Mouse (Mus musculus) megakaryocyte-erythroid progenitor cell, adult 5-6 weeks (primary cell): ENCODE results near the gene Arrdc1. TPM values are rescaled to one million over a fixed set of nuclear protein-coding genes. Genes with fewer than 3 reads are reported as not detected.

Experiments used
- ATAC-seq: replicated peaks from 2 replicates; pipeline ENCODE4 v1.8.0; 2016; ENCODE audit warnings: mild to moderate bottlenecking, inconsistent platforms; ENCODE audit not compliant: severe bottlenecking, poor library complexity, low FRiP score, low TSS enrichment
- total RNA-seq, 2 experiments: library from RNA; stranded (forward) in 1 of 2; stranded (reverse) in 1 of 2; fragments of 200-1000, 215-1000 nt in 1 of 2; fragments of >200 nt in 1 of 2; fragmentation: Nextera tagmentation in 1 of 2; gene quantifications; 2 replicates each; pipeline ENCODE4 v1.2.3; 2014 to 2017

Arrdc1 gene
- total RNA-seq (2014; fragmentation: Nextera tagmentation) (53.4 and 55.9 TPM in 2 replicates), total RNA-seq (2017) (38.7 and 66.0 TPM in 2 replicates)

DNA sequence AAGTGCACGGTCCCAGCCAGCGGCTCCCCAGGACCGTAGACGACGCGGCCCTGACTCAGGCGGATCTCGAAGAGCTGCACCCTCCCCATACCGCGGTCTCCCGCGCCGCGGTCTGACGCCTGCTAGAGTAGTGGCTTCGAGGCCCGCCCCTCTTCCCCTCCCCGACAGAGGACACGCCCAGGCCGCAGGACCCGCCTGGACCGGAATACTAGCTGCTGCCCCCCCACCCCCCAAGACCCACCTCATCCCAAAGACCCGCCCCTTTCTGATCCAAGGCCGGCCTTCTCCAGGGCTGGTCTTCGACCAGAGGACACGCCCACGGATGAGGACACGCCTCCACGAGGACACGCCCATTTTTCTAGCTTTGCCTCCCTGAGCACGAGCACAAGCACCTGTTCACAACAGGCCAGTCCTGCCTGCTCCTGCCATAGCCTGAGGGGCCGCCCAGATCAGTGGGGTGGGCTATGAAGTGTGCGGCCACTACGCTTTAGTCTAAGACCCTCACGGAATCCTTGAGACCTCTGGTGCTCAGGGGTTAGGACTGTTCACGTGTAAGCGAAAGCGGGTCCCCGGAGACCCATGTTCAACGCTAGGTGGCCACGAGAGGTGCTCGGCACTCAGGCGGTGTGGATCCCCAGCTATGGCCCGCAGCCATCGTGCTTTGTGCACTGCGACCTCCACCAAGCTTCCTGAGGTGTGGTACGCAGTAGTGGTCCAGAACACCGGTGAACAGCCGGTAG is at the start of gene Arrdc1:
Gene Arrdc1, minus strand, starts transcription at position 196 of the 740 bp plus-strand sequence.
- peak; percentile 89 for ATAC-seq

- peak; percentile 51 for ATAC-seq
Measured at GRCm38 (mm10) chr2:24976960-24977359, 41.9 kb upstream of the Arrdc1 start.

- ATAC-seq = peak; percentile 76
Measured at GRCm38 (mm10) chr2:24975704-24976297, 40.7 kb upstream of the Arrdc1 start, which contains the start of gene Pnpla7. TSS of gene Pnpla7 (plus strand) at chr2:24976033.

GRCm38 (mm10) chr2:24974906-24975703 is 40.1 kb upstream of the Arrdc1 start, which contains the start of gene Mrpl41:
TSS of gene Mrpl41 (minus strand) at chr2:24975098.
- ATAC-seq = peak; percentile 89

DNA sequence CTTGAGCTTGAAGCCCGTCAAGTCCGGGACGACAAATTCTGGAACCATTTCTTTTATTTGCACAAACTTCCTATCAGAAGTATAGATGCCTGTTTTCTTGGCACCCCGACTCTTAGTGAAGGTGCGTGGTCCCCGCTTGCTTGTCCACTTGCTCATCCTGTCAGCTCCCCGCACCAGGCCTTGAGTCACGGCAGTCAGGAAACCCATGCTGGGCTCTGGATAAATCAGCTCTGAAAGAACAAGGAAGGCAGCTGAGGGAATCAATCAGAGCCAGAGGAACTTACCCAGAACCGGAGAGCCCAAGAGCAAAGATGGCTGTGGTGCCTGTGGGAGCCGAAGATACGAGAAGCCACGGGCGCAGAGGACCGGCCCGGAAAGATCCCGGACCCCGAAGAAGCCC is 39.4 kb upstream of the Arrdc1 start:
- ATAC-seq = peak; percentile 29

DNA sequence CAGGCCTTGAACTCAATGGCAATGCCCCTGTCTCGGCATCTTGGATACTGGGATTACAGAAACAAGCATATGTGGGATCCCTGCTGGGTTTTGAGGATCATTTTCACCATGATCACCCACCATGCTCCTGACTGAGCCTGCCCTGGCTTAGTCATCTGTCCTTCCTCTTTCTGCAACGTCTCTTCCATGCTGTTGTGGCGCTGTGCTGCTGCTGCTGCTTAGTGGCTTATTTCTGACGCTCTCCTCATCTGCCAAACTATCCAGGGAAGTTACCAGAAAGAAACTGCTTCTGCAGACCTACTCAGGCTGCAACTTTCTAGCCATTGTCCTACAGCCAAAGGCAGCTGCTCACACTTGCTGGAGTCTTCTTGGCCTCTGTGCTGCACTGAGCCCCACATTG is 35.3 kb upstream of the Arrdc1 start:
- ATAC-seq = no peak

DNA sequence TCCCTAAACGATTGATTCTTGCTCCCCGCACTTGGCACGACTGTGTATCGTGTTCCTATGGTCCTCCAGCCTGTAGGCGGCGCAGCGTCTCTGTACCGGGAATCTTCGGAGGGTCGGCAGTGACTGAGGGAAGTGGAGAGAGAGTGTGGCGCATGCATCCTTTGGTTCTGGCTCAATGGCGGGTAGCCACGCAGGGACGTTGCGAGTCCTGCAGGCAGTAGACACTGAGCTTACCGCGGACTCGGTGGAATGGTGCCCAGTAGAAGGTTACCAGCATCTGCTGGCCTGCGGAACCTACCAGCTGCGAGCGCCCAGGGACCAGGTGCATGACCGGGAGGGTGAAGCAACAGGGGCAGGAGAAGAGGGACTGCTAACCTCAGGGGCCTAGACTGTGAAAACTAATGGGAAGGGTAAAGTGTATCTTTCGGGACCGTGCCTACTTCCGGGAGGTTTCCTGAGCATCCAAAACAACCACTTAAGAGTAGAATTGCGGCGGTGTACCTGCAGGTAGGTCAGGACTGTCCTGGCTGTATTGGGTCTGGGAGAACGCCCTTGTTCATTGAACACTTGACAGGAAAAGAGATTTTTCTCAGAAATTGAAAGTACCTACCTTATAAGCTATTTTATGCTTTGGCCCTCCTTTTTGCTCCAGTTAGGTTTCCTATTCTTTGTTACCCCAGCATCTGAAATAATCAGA is 27.4 kb upstream of the Arrdc1 start, which contains the start of gene Dph7:
Gene Dph7, plus strand, starts transcription at position 97 of the 697 bp plus-strand sequence.
- ATAC-seq = peak; percentile 95

DNA sequence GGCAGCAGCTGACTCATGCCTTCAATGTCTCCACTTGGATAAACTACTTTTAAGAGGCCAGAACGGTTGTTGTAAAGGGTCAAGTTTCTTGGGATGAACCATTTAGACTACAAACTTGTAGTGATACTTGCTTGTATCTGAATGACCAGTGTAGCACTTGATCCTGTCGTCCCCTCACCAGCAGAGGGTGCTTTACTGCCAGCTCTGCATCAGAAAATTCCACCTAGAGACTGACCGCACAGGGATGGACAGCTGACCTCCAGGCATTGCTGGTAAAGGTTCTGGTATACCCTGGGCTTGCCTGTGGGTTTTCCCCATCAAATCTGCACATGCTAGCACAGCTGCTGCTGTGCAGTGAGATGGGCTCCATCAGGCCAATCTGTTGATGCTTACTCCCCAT is 25.9 kb upstream of the Arrdc1 start:
- ATAC-seq = no peak

DNA sequence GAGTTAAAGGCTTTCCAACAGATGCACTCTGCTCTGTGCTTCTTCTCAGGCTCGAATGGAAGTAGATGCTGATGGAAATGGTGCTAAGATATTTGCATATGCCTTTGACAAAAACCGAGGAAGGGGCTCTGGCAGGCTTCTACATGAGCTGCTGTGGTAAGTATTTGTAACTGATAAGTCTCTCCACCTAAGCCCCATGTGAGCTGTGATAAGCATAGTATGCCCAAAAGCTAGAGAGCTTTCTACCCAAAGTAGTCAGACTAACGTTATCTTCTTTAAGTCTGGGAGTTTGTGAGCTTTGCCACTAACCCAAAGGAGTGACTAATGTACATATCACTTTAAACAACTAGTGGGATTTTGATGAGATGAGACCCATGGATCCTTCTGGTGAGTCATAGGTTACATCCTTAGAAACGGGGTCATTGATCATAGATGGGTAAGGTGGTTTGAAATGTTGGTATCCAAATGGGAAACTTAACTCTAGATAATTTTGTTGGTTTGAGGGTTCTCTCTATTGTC is 17.5 kb upstream of the Arrdc1 start:
- peak; percentile 64 for ATAC-seq

DNA sequence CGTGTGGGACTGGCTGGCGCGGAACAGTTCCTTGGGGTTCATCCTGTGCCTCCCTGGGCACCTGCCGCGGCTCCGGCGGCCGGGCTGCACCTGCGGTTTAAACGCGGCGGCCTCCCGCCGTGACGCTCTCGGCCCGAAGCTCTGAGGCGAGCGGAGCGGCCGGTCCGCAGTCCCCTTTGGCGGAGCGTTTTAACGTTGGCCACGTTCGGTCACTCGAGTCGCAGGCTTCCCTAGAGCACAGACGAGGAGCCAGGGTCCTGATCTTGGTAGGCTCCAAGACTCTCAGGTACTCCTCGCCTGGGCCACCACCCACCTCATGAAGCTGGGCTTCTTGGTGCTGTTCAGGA is 15.1 kb upstream of the Arrdc1 start:
- ATAC-seq = no peak

- ATAC-seq = peak; percentile 93
Measured at GRCm38 (mm10) chr2:24949421-24950188, 14.6 kb upstream of the Arrdc1 start, which contains the start of gene Zmynd19. TSS of gene Zmynd19 (plus strand) at chr2:24949792.

DNA sequence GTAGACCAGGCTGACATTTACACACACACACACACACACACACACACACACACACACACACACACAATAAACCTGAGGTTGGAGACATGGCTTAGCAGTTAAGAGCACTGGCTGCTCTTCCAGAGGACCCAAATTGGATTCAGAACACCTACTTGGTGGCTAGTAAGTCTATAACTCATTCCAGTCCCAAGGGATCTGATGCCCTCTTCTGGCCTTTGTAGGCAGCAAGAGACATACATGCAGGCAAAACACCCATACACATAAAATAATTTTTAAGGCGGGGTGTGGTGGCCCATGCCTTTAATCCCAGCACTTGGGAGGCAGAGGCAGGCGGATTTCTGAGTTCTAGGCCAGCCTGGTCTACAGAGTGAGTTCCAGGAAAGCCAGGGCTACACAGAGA is 9.3 kb upstream of the Arrdc1 start:
- ATAC-seq = peak; percentile 55

DNA sequence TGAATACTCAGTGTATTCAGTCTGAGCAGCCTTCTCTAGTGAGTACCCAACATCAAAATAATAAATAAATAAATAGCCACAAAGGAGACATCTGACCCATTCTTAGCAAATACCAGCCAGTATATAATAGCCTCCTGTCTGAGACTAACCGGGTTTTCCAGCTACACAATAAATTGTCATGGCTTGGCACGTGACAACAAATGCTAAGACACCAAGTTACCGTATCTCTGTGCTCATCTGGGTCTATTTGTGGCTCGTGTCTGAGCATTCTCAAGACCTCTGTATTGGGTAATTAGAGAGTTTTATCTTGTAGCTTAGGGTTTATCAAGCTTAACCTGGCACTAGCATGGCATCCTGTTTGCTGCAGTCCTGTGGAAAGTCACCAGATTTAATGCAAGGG is 7.0 kb upstream of the Arrdc1 start:
- peak; percentile 44 for ATAC-seq

- ATAC-seq = peak; percentile 58
Measured at GRCm38 (mm10) chr2:24934441-24934963, 550 bp downstream of the Arrdc1 start.

- ATAC-seq = no peak
Measured at GRCm38 (mm10) chr2:24929593-24929992, 5.5 kb downstream of the Arrdc1 start.

DNA sequence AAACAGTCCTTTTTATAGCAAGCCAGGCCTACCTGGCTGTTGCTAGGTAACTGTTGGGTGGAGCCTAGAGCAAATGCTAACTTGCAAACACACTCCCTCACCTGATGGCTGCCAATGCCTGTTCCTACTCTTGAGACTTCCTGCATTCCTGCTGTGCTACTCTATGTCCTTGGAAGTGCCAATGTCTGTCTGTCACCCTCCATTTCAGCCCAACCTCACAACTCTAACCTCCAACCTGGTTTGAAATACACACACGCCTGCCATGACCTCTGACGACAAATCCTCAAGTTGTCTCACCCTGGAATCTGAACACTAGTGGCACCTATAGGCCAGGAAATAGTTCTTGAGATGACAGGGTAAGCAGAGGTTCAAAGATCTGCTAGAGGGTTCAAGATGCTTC is 5.9 kb downstream of the Arrdc1 start:
- ATAC-seq = no peak

- no peak; the same call in 1 of the 2 replicates for ATAC-seq
Measured at GRCm38 (mm10) chr2:24927810-24928479, 7.1 kb downstream of the Arrdc1 start.

DNA sequence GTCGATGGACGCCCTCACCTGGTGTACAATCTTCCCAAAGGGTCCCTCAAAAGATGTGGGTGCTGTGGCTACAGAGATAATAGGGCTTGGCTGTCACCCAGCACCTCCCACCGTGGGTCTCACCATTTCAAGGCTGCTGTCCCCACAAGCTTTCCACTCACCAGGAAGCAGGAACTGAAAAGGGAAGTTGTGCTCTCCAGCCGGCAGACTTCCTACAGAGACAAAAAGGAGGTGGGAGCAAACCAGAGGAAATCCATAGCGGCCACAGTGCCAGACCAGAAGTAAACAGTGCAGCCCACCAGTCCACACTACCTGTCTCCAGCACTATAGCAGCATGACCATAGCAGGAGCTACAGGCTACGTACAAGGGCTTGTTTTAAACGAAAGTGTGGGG is 8.1 kb downstream of the Arrdc1 start:
- ATAC-seq = no peak
